Mouse (Mus musculus): ENCODE measurements around the gene Zfp740.
A peak's percentile ranks its signal among the peaks of the same experiment; 100 is the strongest.
"Not testable (repeated sequence)": the region's sequence is repeated elsewhere in the genome, so short reads cannot be mapped to it uniquely, and the experiment has no call there.

Zfp740 gene

DNA sequence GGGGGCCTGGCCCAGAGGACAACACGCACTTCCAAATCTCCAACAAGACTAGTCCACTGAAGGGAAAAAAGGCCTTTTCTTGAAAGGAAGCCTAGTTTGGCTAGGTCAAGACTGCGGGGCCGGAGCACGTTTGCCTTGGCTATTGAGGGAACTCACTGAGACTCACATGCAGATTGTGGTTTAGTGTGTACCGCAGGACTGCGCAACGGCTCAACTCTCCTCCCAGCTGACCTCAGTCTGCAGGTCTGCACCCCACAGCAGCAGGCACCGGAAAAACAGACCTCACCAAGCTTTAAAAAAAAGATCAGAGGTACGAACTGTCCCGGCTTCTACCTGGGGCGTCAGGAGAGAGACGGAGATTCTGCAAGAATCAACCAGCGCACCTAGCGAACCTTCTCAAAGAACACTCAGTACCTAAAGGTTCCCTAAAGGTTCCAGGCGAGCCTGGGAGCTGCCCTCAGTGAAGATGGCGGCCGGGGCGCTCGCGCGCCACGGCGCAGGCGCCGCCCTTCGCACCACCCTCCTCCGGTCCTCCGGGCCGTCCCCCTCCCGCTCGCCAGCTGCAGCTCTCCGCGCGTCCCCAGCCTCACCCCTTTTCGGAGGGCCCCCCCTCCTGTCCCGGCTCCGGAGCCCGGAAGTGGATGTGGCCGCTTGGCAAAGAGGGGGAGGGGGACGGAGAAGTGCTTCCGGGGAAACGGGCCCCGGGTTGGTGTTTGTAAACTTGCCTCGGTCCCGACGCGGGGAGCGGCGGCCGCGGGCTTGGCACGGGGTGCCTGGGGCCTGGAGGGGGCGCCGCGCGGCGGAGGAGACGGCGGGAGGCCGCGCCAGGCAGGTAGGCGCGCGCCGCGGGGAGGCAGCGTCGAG lies at the start of gene Zfp740:
Gene Zfp740 (plus strand): TSS at position 279 of the 864 bp plus-strand sequence.
- peak; percentile 96 for DNase-seq (ENCODE audit: low read depth, low spot score)

DNA sequence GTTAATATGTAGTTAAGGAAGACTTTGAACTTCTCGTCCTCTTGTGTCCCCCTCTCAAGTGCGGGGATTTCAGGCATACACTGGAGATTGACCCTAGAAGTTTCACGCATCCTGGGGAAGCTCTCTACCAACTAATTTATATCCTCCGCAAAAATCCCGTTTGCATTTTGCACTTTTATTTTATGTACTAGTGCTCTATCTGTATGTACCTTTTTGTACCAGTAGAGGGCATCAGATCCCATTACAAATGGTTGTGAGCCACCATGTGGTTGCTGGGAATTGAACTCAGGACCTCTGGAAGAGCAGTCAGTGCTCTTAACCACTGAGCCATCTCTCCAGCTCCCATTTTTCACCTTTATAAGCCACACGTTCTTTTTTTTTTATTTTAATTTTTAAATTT lies 48.0 kb upstream of the Zfp740 start:
- DNase-seq (ENCODE audit: low read depth, low spot score), result not testable (repeated sequence)

DNA sequence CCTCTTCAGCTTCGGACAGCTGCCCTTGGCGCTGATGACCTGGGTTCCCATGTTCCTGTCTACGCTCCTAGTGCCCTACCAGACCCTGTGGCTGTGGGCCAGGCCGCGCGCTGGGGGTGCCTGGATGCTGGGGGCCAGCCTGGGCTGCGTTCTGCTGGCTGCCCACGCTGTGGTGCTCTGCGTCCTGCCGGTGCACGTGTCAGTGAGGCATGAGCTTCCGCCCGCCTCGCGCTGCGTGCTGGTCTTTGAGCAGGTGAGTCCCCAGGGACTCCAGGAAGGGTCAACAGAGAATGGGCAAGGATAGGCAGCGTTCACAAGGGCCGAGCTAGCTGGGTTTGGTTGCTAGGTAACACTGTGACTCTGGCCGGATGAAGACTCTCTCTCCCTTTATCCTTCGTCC lies 46.2 kb upstream of the Zfp740 start:
- no peak for DNase-seq (ENCODE audit: low read depth, low spot score)

DNA sequence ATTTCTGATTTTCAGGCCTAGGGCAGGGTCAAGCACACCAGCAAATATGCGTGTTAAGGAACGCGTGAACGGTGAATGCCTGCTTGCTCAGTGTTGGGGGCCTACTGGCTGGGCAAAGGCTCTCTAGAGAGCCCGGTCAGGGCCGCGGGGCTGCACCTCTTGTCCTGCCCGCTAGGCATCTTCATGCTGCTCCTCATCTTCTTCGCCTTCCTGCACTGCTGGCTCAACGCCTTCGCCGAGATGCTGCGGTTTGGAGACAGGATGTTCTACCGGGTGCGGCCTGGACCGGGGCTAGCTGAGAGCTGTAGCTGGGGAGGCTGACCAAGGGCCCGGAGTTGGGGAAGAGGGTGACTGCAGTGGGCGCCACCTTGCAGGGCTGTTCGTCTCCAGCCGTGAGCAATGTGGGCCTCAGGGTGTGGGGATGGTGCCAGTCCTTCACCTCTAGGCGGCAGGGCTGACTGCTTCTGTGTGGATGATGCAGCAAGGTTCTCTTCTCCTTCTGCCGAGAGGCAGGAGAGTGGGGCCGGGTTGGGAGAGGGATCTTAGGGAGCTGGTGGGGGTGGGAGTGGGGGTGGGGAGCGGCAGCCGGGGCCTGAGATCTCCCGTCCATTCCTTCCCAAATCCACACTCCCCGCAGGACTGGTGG lies 42.5 kb upstream of the Zfp740 start:
- no peak for DNase-seq (ENCODE audit: low read depth, low spot score)

DNA sequence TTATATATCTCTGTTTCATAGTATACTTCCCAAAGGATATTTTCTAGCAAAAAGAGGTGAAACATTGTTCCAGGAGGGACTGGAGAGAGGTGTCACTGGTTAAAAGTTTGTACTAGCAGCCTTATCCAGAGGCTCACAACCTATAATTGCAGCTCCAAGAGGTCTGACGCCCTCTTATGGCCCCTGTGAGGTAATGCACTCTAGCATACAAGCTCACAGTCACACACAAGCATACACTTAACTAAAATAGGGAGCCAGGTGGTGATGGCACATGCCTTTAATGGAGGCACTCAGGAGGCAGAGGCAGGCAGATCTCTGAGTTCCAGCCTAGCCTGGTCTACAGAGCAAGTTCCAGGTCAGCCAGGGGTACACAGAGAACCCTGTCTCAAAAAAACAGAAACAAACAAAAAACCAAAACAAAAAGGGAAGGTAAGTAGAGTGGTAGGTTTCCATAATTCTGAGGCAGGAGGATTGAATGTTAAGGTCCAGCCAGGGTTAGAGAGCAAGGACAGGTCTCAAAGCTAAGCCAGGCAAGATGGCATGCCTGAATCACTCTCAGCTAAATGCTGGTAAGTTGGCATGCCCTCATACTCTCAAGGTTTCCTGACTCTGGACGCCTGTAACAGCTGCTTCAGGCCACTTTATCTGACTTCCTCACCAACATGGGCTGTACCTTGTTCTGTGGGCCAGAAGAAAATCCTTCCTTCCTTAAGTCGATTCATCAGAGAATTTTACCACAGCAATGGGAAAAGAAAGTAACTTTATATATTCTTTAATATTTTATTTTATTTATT lies 39.0 kb upstream of the Zfp740 start:
- no peak for DNase-seq (ENCODE audit: low read depth, low spot score)

DNA sequence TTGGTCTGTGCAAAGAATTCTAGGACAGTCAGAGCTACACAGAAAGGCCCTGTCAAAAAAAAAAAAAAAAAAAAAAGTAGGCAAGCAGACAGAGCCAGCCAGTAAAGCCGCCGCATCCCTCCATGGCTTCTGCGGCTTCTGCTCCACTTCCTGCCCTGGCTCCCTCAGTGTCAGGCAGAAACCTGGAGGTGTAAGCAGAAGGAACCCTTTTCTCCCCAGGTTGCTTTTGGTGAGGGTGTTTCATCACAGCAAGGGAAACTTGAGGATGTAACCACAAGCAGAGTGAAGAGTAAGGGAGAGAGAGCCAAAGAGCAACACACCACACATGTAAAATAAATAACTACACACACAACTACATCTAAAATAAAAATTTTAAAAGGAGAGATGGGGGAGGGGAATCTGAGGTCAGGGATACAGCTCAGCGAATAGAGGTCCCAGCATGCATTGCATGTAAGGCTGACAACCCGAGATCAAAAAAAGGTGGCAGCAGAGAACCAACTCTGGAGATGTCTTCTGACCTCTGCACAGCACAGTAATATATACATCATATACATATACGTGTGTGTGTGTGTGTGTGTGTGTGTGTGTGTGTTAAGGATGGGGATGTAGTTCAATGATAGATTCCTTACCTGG lies 37.5 kb upstream of the Zfp740 start:
- DNase-seq (ENCODE audit: low read depth, low spot score), result no peak

DNA sequence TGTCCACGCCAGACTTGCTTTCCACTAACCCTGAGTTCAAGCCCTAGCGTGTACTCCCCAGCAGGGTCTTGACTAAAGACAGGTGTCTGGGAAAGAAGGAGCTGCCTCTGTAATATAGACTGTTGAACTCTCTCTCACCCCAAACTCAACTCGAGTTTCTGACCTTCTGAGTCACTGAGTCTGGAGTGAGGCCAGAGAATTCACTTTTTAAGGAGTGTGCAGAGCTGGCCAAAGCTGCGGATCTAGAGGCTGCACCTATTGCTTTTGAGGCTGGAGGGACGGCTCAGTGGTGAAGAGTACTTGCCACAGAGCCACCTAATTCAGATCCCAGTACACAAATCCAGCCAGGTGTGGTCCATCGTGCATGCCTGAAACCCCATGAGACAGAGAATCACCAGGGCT lies 35.4 kb upstream of the Zfp740 start:
- peak; percentile 41 for DNase-seq (ENCODE audit: low read depth, low spot score)

DNA sequence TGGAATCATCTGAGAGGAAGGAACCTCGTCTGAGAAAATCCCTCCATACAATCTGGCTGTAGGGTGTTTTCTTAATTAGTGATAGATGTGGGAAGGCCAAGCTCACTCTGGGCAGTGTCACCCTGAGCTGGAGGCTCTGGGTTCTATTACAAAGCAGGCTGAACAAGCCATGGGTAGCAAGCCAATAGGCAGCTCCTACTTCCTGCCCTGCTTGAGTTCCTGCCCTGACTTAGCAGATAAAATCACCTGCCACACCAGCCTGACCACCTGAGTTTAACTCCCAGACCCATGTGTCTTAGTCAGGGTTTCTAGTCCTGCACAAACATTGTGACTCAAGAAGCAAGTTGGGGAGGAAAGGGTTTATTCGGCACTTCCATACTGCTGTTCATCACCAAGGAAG lies 34.0 kb upstream of the Zfp740 start:
- DNase-seq (ENCODE audit: low read depth, low spot score), result no peak

DNA sequence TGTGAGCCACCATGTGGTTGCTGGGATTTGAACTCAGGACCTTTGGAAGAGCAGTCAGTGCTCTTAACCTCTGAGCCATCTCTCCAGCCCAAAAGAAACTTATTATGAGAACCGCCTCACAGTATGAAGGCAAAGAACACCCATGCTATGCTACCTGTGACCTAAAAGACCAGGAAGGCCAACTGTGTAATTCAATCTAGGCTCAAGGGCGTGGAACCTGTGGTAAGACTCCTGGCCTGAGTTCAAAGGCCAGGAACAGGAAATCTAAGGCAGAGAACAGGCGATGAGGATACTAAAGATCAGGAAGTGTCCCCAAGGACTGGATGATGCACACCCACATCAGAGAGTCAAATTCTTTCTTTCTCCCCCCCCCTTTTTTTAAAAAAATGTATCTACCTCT lies 29.5 kb upstream of the Zfp740 start:
- DNase-seq (ENCODE audit: low read depth, low spot score), result no peak

DNA sequence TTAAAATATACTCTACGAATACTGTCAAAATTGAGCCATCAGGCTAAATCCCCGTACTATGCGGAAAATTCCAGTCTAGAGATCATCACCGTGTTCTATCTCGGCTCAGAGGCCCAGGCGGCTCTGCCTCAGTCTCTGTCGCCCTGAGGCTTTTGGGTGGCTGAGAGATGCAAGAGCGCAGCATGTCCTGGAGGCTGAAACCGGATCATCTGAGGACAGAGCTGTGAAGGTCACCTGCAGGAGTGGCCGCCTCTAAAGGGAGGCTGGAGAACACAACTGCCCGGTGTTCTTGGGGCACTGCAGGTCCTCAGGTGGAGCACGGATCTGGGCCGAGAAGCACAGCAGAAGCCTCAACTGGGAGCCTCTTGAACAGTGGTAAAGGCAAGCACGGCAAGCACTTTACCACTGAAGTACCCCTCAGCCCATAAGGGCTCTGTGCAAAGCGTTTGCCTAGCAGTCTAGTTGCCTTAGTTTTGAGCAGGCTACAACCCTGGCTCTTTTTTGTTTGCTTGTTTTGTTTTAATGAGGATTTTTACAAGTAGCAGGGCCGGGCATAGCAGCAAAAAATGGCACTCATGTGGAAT lies 27.2 kb upstream of the Zfp740 start:
- DNase-seq (ENCODE audit: low read depth, low spot score), result no peak

DNA sequence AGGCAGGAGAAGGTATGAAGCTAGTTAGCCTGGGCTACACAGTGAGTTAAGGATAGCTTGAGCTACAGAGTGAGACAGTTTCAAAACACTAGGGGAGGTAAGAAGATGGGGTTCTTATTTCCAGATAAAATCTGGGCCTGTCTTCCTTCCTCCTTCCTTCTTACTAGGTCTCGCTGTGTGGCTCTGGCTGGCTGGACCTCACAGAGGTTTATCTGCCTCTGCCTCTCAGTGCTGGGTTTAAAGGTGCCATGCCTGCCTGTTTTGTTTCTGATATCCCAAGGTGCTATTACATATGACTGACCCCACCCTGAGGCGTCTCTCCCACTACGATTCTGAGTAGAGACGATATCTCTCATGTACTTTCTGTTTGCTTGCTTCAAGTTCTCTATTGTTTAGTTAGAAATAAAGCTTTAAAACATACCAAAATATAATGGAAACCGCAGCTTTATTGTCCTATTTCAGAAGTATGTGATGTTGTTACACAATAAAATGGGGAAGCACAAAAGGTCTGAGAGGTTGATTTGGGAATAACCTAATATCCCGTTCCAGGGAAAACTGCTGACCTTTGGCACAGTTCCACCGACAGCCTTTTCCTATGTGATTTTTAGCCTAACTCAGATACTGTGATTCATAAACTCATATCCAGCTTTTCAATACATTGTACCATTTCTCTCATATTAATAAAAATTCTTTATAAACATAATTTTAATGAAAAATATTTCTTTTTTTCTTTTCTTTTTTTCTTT lies 26.3 kb upstream of the Zfp740 start:
- no peak for DNase-seq (ENCODE audit: low read depth, low spot score)

DNA sequence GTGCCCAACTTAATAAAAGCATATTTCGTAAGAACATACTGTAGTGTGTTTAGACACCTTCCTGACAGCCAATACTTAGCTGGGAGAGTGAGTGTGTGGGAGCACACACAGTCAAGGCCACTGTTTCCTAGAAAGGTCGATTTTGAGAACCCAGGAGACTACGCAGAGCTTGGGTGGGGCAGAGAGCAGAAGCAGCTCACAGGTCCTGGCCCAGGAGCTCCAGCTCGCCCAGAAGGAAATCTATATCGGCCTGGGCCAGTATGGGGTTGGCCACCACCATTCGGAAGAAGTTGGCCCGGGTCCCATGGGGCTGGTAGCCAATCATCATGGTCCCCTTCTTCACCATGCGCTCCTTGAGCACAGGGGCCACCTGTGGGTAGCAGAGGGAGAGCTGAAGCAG lies 25.6 kb upstream of the Zfp740 start:
- no peak for DNase-seq (ENCODE audit: low read depth, low spot score)

DNA sequence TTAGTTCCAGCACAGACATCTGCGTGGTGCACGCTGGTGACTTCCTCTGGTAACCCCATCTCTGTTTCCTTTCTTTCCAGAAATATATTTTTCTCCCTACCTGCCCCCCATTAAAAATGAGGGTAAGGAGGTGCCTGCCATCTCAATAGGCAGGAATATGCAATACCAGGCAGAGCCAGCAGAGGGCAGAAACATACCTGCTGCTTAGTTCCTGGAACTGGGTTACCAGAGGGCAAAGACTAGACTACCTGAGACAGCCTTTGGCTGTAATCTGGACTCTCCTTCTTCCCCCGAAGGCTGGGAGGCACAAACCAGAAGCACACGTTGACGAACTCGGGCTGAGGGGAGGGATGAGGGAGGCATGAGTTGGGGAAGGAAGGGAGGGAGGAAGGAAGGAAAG lies 24.8 kb upstream of the Zfp740 start:
- peak; percentile 71 for DNase-seq (ENCODE audit: low read depth, low spot score)

DNA sequence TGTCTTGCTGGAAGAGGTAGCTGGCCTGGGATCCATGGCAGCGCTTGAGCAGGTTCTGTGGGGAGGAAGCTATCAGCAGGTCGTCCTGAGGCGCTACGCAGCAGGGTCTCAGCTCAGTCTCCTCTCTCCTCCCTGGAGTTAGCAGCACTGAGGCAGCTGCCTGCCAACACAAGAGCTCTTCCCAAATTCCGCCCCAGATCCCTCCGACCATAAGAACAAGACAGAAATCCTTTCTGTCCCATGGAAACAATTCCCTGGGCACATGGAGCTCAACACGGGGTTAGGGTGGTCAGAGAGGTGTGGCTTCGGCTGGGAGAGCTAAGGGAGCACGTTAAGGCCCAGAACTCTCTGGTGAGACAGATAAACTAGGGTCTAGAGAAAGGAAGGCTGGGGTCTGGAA lies 23.9 kb upstream of the Zfp740 start:
- no peak for DNase-seq (ENCODE audit: low read depth, low spot score)

DNA sequence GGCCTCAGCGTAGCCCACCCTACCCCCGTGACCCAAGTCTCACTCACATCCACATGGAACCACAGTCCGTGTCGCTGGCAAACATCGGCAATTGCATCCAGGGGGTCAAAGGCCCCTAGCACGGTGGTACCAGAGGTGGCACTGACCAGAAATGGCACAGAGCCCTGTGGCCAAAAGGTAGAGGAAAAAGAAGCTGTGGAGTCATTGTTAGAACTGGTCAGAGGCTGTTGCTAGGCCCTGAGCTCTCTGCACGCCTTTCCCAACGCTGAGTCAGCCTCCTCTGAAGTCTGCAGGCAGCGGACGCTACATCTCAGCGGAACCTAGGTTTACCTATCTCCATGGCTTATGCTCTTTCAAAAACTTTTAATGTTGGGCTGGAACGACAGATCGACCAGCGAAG lies 23.1 kb upstream of the Zfp740 start:
- no peak for DNase-seq (ENCODE audit: low read depth, low spot score)

DNA sequence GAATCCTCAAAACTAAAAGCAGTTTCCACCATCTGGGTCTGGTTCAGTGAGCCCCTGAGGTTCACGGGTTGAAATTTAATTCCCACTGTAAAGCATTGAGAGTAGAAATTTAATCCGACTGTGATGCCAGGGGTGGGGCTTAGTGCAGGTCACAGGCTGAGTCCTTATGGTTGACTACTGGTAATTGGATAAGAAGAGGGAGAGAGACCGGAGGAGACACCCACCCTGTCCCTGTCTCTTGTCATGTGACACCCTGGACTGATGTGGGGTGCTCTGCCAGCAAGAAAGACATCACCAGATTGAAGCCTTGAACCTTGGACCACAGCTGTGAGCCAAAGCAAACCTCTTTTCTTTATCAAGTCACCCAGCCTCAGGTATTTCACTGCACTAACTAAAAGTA lies 20.0 kb upstream of the Zfp740 start:
- DNase-seq (ENCODE audit: low read depth, low spot score), result no peak

DNA sequence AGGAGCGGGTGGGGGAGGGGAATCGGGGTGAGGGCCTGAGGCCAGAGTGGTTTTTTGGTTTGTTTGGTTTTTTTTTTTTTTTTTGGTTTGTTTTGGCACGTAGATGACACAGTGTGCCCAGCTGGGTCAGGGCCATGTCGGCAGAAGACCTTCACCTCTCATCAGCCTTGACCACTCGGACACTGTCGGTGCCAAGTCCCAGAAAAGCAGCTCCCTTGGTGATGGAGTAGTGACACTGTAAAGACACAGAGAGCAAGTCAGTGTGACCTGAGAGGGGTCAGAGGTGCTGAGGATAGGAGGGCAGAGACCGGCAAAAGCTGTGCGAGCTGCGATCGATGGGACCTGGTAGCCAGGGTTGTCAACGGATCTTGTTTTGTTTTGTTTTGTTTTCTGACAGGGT lies 16.8 kb upstream of the Zfp740 start:
- no peak for DNase-seq (ENCODE audit: low read depth, low spot score)

DNA sequence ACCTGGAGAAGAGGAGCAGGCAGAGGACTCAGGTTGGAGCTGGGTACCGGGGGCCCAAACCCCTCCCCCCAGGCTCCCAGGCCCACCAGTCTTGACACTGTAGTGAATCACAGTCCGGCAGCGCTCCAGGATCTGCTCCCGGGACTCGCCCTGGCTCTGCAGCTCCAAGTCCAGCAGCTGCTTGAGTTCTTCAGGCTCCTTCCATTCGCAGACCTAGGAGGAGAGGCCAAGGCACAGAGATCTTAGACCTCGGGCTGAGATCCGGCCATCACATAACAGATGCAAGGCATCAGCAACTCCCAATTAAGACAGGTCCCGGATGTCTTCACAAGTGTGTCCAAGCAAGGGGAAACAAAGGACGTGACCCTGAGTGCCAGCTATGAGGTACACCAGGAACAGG lies 15.0 kb upstream of the Zfp740 start:
- DNase-seq (ENCODE audit: low read depth, low spot score), result no peak

DNA sequence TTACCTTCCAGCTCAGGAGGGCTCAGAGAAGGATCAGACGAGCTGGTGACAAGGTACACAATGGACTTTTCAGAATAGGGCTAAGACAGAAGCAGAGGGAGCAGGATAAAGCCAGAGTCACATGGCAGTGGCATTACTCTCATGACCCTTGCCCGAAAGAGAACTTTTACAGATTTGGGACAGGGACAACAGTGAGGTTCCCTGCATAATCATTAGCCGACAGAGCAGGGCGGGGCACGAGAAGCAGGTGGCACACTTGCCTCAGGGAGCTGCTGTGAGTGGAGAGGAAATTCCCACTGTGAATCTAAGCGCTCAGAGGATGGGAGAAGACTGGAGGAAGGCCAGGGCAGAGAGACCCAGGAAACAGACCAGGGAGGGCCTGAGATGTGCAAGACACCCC lies 14.2 kb upstream of the Zfp740 start:
- no peak for DNase-seq (ENCODE audit: low read depth, low spot score)

DNA sequence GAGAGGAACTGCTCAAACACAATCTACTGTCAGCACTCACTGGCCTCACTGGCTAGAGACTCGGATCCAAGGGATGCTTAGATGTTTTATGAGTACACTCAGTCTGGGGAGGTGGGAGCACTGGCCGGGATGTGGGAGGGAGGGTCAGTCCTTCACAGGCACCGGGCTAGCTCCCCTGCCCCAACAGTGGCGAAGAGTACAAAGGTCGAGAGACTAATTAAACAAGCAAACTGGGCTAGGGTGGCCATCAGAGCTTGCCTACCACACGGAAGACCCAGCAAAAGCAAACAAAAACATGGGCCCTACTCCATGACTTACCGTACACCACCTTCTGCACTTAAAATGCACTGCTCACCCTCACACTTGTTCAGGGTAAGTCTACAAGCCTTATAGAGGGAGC lies 11.3 kb upstream of the Zfp740 start:
- no peak for DNase-seq (ENCODE audit: low read depth, low spot score)

DNA sequence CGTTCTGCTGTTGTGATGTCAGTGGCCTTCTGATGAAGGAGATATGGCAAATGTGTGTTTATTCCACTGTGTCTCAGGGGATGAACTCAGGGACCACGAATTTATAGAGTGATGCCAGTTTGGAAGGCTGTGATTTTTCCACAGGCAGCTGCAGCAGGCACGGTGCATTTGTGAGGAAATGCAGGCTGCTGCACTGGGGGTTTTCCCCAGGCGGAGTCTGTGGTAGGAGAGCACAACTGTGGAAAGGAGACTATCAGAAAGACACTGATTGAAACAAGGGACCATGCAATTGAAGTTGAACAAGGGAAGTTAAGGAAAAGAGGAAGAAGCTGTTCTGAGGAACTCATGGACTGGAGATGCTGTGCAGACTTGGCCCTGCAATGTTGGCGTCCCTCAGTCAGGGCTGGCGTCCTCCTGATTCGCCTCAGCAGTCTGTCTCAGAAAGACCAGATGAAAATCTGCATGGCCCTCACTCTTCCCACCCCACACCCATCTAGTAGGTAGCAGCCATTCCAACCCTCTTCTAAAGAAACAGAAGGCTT lies 10.7 kb upstream of the Zfp740 start:
- no peak for DNase-seq (ENCODE audit: low read depth, low spot score)
